Mouse (Mus musculus) neural tube, embryonic 13.5 days (tissue): ENCODE data around the gene Col1a1. TPM values are rescaled to one million over a fixed set of nuclear protein-coding genes. Genes with fewer than 3 reads are reported as not detected.

Source experiments
- ATAC-seq: fragments of 200-750 bp; cut with Nextera tagmentation; 2 replicates; pipeline ENCODE4 v1.8.0; 2017; ENCODE audit warnings: low read depth, mild to moderate bottlenecking, moderate TSS enrichment, moderate library complexity
- H3K27ac ChIP-seq: fragments of 300-500 bp; sonication (generic); replicated peaks from 2 replicates; pipeline ENCODE4 v1.5.1; 2015; ENCODE audit warnings: moderate library complexity, mild to moderate bottlenecking, inconsistent platforms
- H3K27me3 ChIP-seq: fragments of 300-500 bp; sonication (generic); 2 replicates; pipeline ENCODE4 v1.6.1; 2015; ENCODE audit warnings: mild to moderate bottlenecking, inconsistent platforms
- H3K36me3 ChIP-seq: fragments of 300-500 bp; sonication (generic); 2 replicates; pipeline ENCODE4 v1.6.1; 2015; ENCODE audit warnings: mild to moderate bottlenecking, inconsistent platforms
- H3K4me1 ChIP-seq: fragments of 300-500 bp; sonication (generic); replicated peaks from 2 replicates; pipeline ENCODE4 v1.6.1; 2015; ENCODE audit warnings: inconsistent platforms
- H3K4me2 ChIP-seq: fragments of 300-500 bp; sonication (generic); 2 replicates; pipeline ENCODE4 v1.6.1; 2015; ENCODE audit warnings: inconsistent platforms, mild to moderate bottlenecking, moderate library complexity
- H3K4me3 ChIP-seq: fragments of 300-500 bp; sonication (generic); 2 replicates; pipeline ENCODE4 v1.5.1; 2015; ENCODE audit warnings: mild to moderate bottlenecking, inconsistent platforms
- H3K9ac ChIP-seq: fragments of 300-500 bp; sonication (generic); 2 replicates; pipeline ENCODE4 v1.6.1; 2015; ENCODE audit warnings: moderate library complexity, mild to moderate bottlenecking, inconsistent platforms
- H3K9me3 ChIP-seq: fragments of 300-500 bp; sonication (generic); 2 replicates; pipeline ENCODE4 v1.6.1; 2016; ENCODE audit warnings: inconsistent platforms
- WGBS: fragments of 180-500 bp; shearing (Covaris S2); methylation state at CpG from one replicate; pipeline ENCODE4 v1.1.7; 2015; 5-methylcytosine and 5-hydroxymethylcytosine counted together
- polyA plus RNA-seq: library from polyadenylated mRNA; unstranded; fragments of >200 nt; fragmentation: Nextera tagmentation; extraction: Ambion mirVana; gene quantifications from 2 replicates; pipeline ENCODE4 v1.2.1, GENCODE M21; 2015

The Col1a1 gene
- polyA plus RNA-seq, 1 experiment from 2014 or later: 187 TPM

DNA sequence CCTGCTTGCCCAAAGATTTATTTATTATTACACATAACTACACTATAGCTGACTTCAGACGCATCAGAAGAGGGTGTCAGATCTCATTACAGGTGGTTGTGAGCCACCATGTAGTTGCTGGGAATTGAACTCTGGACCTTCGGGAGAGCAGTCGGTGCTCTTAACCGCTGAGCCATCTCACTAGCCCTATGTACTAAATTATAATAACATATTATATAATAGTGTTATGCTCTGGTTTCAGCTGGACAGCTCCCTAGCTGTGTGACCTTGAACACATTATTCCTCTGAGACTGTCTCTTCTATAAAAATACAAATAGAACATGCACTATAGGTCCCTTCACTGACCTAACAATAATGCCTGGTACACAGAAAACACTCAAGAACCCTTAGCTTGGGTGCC is 11.0 kb upstream of the Col1a1 start:
- Histone ChIP-seq H3K4me2 (no peak overlapping the region), H3K27ac (no peak overlapping the region), H3K36me3 (no peaks in the 10 kb centered on the region), H3K9ac (no peak overlapping the region), H3K4me1 (peaks cover 19% of the 10 kb centered on the region), H3K27me3 (no peaks in the 10 kb centered on the region), H3K9me3 (no peaks in the 10 kb centered on the region), H3K4me3 (no peak overlapping the region)
- WGBS: 91% methylated on average over 4 of the region's 4 CpGs
- ATAC-seq: no peak

DNA sequence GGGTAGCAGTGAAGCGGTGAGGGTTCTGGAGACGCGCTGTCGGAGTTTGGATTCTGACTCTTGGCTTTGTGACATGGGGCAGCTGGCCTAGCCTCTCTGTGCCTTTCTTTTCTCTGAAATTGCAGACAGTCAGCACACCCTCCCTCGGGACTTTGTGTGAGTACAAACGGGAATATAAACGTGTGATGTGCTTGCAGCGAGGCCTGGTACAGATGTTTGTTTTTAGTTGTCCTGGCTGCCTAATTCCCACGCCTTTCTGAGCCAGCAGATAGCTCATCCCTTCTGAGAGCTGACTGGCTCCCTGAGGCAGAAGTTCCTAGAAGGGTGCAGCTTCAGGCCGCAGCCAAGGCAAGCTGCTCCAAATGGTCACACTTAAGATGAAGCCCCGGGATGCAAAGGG is 9.6 kb upstream of the Col1a1 start:
- Histone ChIP-seq H3K4me1 (peaks cover 19% of the 10 kb centered on the region), H3K36me3 (no peaks in the 10 kb centered on the region), H3K27ac (no peak overlapping the region)

DNA sequence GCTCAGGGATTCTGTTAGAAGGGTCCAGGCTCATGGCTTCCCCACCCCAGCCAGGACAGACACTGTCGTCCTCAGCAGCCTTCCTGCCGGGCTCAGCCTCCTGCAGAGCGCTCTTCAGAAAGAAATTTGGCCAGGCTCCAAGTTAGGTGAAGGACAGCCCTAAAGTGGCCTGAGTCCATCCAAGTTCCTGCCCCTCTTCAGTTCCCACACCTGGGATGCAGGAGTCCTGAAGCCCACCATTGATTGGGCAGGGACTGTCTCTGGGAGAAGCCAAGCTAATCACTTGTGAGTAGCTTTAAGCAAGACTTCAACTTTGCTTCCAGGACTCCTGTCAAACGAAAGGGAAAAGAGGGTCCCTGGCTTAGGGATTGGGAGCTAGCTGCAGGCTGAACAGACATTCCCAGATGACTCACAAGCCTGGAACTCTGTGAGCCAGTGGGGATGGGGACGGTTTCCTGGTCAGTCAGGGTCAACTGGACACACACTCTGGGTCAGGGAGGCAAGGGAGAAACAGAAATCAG is 8.2 kb upstream of the Col1a1 start:
- Histone ChIP-seq H3K27ac (no peak overlapping the region), H3K9me3 (no peaks in the 10 kb centered on the region), H3K27me3 (peaks cover 16% of the 10 kb centered on the region), H3K9ac (no peak overlapping the region), H3K4me2 (no peak overlapping the region), H3K4me1 (peaks cover 19% of the 10 kb centered on the region), H3K36me3 (no peaks in the 10 kb centered on the region), H3K4me3 (no peak overlapping the region)
- ATAC-seq: no peak
- 28% methylated on average over 5 of the region's 5 CpGs for WGBS

More for the DNA sequence above, 9.6 kb upstream of the Col1a1 start:
- Histone ChIP-seq H3K9ac (no peak overlapping the region), H3K4me3 (no peak overlapping the region), H3K9me3 (no peaks in the 10 kb centered on the region), H3K27me3 (0 out of 2 replicates have a peak, but pooled peaks cover 2% of the 10 kb centered on the region), H3K4me2 (no peak overlapping the region)
- ATAC-seq: no peak
- WGBS: 70% methylated on average over 11 of the region's 11 CpGs

DNA sequence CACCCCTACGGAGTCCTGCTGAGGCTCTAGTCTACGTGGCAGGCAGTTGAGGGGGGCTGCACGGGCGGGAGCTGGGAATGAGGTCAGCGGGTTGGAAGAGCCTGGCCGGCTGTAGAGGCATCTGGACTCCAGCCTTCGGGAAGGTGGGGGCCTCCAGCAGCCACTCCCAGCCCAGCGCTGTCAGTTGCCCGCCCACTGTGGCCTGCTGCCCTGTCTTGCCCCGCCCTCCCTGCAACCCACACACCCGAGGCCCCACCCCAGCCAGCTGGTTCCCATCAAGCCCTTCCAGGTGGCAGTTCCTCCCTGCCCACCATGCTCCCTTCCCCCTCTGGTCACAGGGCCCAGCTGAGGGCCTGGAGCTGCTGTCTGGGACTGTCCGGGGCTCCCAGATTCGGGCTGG is 7.2 kb upstream of the Col1a1 start:
- peak; percentile 86 for ATAC-seq
- no peak overlapping the region for H3K4me3 ChIP-seq
- H3K36me3 ChIP-seq: no peaks in the 10 kb centered on the region
- peak overlapping the region; percentile 65 for H3K27ac ChIP-seq
- H3K4me2 ChIP-seq: peak overlapping the region; percentile 32
- H3K27me3 ChIP-seq: peaks cover 26% of the 10 kb centered on the region
- 3% methylated on average over 13 of the region's 13 CpGs for WGBS
- H3K4me1 ChIP-seq: peaks cover 19% of the 10 kb centered on the region
- H3K9me3 ChIP-seq: no peaks in the 10 kb centered on the region
- H3K9ac ChIP-seq: no peak overlapping the region

GRCm38 (mm10) chr11:94929599-94929998 is 6.4 kb upstream of the Col1a1 start:
- no peak overlapping the region for H3K9ac ChIP-seq
- 59% methylated on average over 9 of the region's 9 CpGs for WGBS
- H3K9me3 ChIP-seq: no peaks in the 10 kb centered on the region
- no peaks in the 10 kb centered on the region for H3K36me3 ChIP-seq
- no peak for ATAC-seq
- peaks cover 19% of the 10 kb centered on the region for H3K4me1 ChIP-seq
- peak overlapping the region; percentile 65; the same call in 1 of the 2 replicates for H3K27ac ChIP-seq
- H3K27me3 ChIP-seq: peaks cover 33% of the 10 kb centered on the region
- H3K4me3 ChIP-seq: no peak overlapping the region
- H3K4me2 ChIP-seq: no peak overlapping the region

DNA sequence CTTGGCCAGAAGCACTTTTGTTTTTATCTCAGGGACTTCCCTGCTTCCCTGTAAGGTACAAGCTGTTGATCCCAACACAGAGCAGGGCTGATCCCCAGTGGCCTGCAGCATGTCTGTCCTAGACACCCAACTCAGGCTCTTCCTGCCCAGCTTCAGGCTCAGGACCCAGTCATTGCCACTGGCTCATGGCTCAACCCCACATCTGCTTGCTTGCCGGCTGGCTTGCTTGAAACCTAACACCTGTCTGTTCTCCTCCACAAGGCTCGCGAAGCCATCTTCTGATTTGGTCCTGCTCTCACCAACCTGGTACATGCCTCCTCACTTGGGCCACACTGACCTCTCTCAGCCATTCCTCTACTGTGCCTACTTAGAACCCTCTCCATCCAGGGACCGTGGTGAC is 5.9 kb upstream of the Col1a1 start:
- Histone ChIP-seq H3K27ac (no peak overlapping the region), H3K36me3 (no peaks in the 10 kb centered on the region), H3K9ac (no peak overlapping the region), H3K4me1 (peaks cover 19% of the 10 kb centered on the region), H3K9me3 (no peaks in the 10 kb centered on the region), H3K4me2 (no peak overlapping the region), H3K27me3 (peaks cover 39% of the 10 kb centered on the region), H3K4me3 (no peak overlapping the region)
- no peak for ATAC-seq
- 62% methylated on average over 4 of the region's 4 CpGs for WGBS

- Histone ChIP-seq H3K27ac (0 out of 2 replicates have a peak overlapping the region, but pooled peaks have one; percentile 13), H3K4me1 (peaks cover 28% of the 10 kb centered on the region), H3K9ac (no peak overlapping the region), H3K27me3 (peaks cover 71% of the 10 kb centered on the region), H3K36me3 (no peaks in the 10 kb centered on the region), H3K9me3 (no peaks in the 10 kb centered on the region), H3K4me2 (no peak overlapping the region), H3K4me3 (no peak overlapping the region)
- 22% methylated on average over 8 of the region's 8 CpGs for WGBS
- ATAC-seq: no peak
Measured at GRCm38 (mm10) chr11:94933584-94933983, 2.4 kb upstream of the Col1a1 start.

GRCm38 (mm10) chr11:94934526-94934925 is 1.5 kb upstream of the Col1a1 start:
- no peak overlapping the region for H3K9ac ChIP-seq
- no peaks in the 10 kb centered on the region for H3K36me3 ChIP-seq
- WGBS: 25% methylated on average over 11 of the region's 11 CpGs
- no peak overlapping the region for H3K4me3 ChIP-seq
- ATAC-seq: no peak
- no peak overlapping the region for H3K4me2 ChIP-seq
- H3K4me1 ChIP-seq: peaks cover 21% of the 10 kb centered on the region
- no peak overlapping the region for H3K27ac ChIP-seq
- H3K27me3 ChIP-seq: peaks cover 81% of the 10 kb centered on the region
- H3K9me3 ChIP-seq: no peaks in the 10 kb centered on the region

GRCm38 (mm10) chr11:94936851-94937295 is 849 bp downstream of the Col1a1 start:
- 2% methylated on average over 14 of the region's 17 CpGs for WGBS
- Histone ChIP-seq H3K27ac (no peak overlapping the region), H3K9me3 (no peaks in the 10 kb centered on the region), H3K36me3 (no peaks in the 10 kb centered on the region), H3K27me3 (peaks cover 86% of the 10 kb centered on the region), H3K4me2 (peak overlapping the region; percentile 59), H3K4me3 (peak overlapping the region; percentile 35), H3K4me1 (peaks cover 21% of the 10 kb centered on the region), H3K9ac (peak overlapping the region; percentile 58)
- ATAC-seq: peak; percentile 68

DNA sequence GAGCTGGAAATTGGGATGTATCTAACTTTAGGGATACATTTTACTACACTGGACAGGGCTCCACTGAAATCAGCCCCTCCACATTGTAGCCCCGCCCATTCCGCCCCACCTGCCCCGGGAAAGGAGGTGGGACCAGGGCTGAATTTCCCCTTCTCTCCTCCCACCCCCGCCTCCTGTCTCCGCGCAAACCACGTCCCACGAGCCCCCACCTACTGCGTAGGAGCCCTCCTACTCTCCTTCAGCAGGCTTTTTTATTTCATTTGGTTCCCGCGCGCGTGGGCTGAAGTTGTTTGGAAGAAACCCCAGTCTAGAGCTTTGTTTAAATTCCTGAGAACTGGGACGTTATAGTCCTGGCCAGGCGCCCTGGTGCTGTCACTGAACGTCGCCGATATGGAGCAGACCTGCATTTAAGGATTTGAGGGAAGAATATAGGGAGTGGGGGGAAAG is 1.3 kb downstream of the Col1a1 start:
- WGBS: under 1% methylated on average over 18 of the region's 18 CpGs
- peak; percentile 51 for ATAC-seq
- Histone ChIP-seq H3K4me2 (peak overlapping the region; percentile 59), H3K9ac (peak overlapping the region; percentile 52), H3K27me3 (peaks cover 82% of the 10 kb centered on the region), H3K4me3 (peak overlapping the region; percentile 35), H3K9me3 (no peaks in the 10 kb centered on the region), H3K4me1 (peaks cover 21% of the 10 kb centered on the region), H3K27ac (no peak overlapping the region), H3K36me3 (no peaks in the 10 kb centered on the region)

- Histone ChIP-seq H3K9ac (peak overlapping the region; percentile 52), H3K27me3 (peaks cover 78% of the 10 kb centered on the region), H3K9me3 (no peaks in the 10 kb centered on the region), H3K4me2 (peak overlapping the region; percentile 59), H3K4me1 (peaks cover 21% of the 10 kb centered on the region), H3K36me3 (no peaks in the 10 kb centered on the region), H3K27ac (no peak overlapping the region), H3K4me3 (peak overlapping the region; percentile 35)
- ATAC-seq: 0 out of 2 replicates have a peak, but pooled peaks have one; percentile 21
- 1% methylated on average over 15 of the region's 15 CpGs for WGBS
Measured at GRCm38 (mm10) chr11:94937787-94938186, 1.8 kb downstream of the Col1a1 start.

DNA sequence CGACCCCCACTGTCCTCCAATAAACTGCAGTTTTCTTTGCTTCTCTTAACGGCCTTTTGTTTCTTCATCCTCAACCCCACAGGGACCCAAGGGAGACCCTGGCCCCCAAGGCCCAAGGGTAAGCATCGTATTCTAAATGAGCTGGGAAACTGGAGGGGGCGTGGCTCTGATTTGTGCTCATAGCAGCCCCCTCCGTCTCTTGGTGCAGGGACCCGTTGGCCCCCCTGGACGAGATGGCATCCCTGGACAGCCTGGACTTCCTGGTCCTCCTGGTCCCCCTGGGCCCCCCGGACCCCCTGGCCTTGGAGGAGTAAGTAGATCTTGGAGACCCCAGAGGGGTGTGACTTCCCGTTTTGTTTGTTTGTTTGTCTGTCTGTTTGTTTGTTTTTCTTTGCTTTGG is 2.3 kb downstream of the Col1a1 start:
- 23% methylated on average over 9 of the region's 9 CpGs for WGBS
- Histone ChIP-seq H3K4me3 (peak overlapping the region; percentile 35), H3K36me3 (no peaks in the 10 kb centered on the region), H3K27ac (no peak overlapping the region), H3K9me3 (no peaks in the 10 kb centered on the region), H3K4me2 (peak overlapping the region; percentile 59), H3K4me1 (peaks cover 21% of the 10 kb centered on the region), H3K9ac (peak overlapping the region; percentile 52; the same call in 1 of the 2 replicates), H3K27me3 (peaks cover 72% of the 10 kb centered on the region)
- ATAC-seq: no peak

GRCm38 (mm10) chr11:94939280-94939679 is 3.3 kb downstream of the Col1a1 start:
- WGBS: 21% methylated on average over 4 of the region's 4 CpGs
- Histone ChIP-seq H3K27me3 (peaks cover 63% of the 10 kb centered on the region), H3K4me3 (no peak overlapping the region), H3K9ac (no peak overlapping the region), H3K9me3 (no peaks in the 10 kb centered on the region), H3K36me3 (no peaks in the 10 kb centered on the region), H3K4me1 (peaks cover 21% of the 10 kb centered on the region), H3K4me2 (peak overlapping the region; percentile 59; the same call in 1 of the 2 replicates), H3K27ac (no peak overlapping the region)
- ATAC-seq: no peak
